Mouse (Mus musculus) spleen, adult 12 weeks (tissue): ENCODE results near the gene Atp8b2.

Experiments used
- DNase-seq: peaks from one replicate; pipeline ENCODE4 v3.0.0; 2022; ENCODE audit warnings: low spot score

The Atp8b2 gene

GRCm38 (mm10) chr3:89899511-89899908 is 63.8 kb downstream of the Atp8b2 start:
- DNase-seq = no peak

GRCm38 (mm10) chr3:89898870-89899510 is 64.3 kb downstream of the Atp8b2 start:
- no peak for DNase-seq

- DNase-seq = no peak
Measured at GRCm38 (mm10) chr3:89898011-89898410, 65.3 kb downstream of the Atp8b2 start.

GRCm38 (mm10) chr3:89897204-89897796 is 66.0 kb downstream of the Atp8b2 start:
- no peak for DNase-seq

GRCm38 (mm10) chr3:89896571-89896970 is 66.7 kb downstream of the Atp8b2 start:
- DNase-seq = no peak

- no peak for DNase-seq
Measured at GRCm38 (mm10) chr3:89892517-89893106, 70.7 kb downstream of the Atp8b2 start.

GRCm38 (mm10) chr3:89891696-89892095 is 71.6 kb downstream of the Atp8b2 start:
- no peak for DNase-seq

GRCm38 (mm10) chr3:89889841-89890430 is 73.4 kb downstream of the Atp8b2 start:
- no peak for DNase-seq
